Mouse (Mus musculus): ENCODE measurements around the gene Fzr1. TPM values are rescaled to one million over a fixed set of nuclear protein-coding genes. Genes with fewer than 3 reads are reported as not detected.

The Fzr1 gene
- polyA plus RNA-seq, 1 experiment from 2014 or later: 51.4 TPM

- Histone ChIP-seq H3K9ac (ENCODE audit: low read length) (peak overlapping the region; percentile 51), H3K36me3 (ENCODE audit: control insufficient read depth, insufficient read depth, low read length) (0 out of 2 replicates have a peak, but pooled peaks cover 3% of the 10 kb centered on the region), H3K27me3 (ENCODE audit: control insufficient read depth, insufficient read depth, low read length) (no peaks in the 10 kb centered on the region), H3K4me2 (replicated peaks; ENCODE audit: low read depth) (peak overlapping the region; percentile 54), H3K9me3 (ENCODE audit: control insufficient read depth, low read length) (no peaks in the 10 kb centered on the region), H3K4me1 (replicated peaks; ENCODE audit: control insufficient read depth, insufficient read depth) (peaks cover 19% of the 10 kb centered on the region), H3K4me3 (ENCODE audit: low read depth, low read length) (peak overlapping the region; percentile 27), H3K27ac (replicated peaks) (peak overlapping the region; percentile 86)
- ATAC-seq (ENCODE audit: low FRiP score, low TSS enrichment) (peak; percentile 16; the same call in 1 of the 2 replicates), DNase-seq (ENCODE audit: low spot score) (no peak)
- 44% methylated on average over 12 of the region's 12 CpGs for WGBS
- no peak for TF ChIP-seq EP300 (optimal IDR thresholded peaks at IDR 0.05)
These were observed 39.2 kb upstream of the Fzr1 start for GRCm38 (mm10) chr10:81417227-81418215.

GRCm38 (mm10) chr10:81416581-81417226 is 38.4 kb upstream of the Fzr1 start:
- Histone ChIP-seq H3K4me2 (replicated peaks; ENCODE audit: low read depth) (peak overlapping the region; percentile 54), H3K27me3 (ENCODE audit: control insufficient read depth, insufficient read depth, low read length) (no peaks in the 10 kb centered on the region), H3K27ac (replicated peaks) (peak overlapping the region; percentile 86), H3K36me3 (ENCODE audit: control insufficient read depth, insufficient read depth, low read length) (0 out of 2 replicates have a peak, but pooled peaks cover 3% of the 10 kb centered on the region), H3K4me1 (replicated peaks; ENCODE audit: control insufficient read depth, insufficient read depth) (peaks cover 27% of the 10 kb centered on the region), H3K4me3 (ENCODE audit: low read depth, low read length) (peak overlapping the region; percentile 27), H3K9ac (ENCODE audit: low read length) (peak overlapping the region; percentile 51), H3K9me3 (ENCODE audit: control insufficient read depth, low read length) (no peaks in the 10 kb centered on the region)
- DNase-seq (ENCODE audit: low spot score) (peak; percentile 80), ATAC-seq (ENCODE audit: low FRiP score, low TSS enrichment) (peak; percentile 67)
- 2% methylated on average over 20 of the region's 26 CpGs for WGBS
- TF ChIP-seq EP300 (optimal IDR thresholded peaks at IDR 0.05) (no peak), CTCF (IDR thresholded peaks at IDR 0.05; ENCODE audit: low read depth) (peak; percentile 77)

- Histone ChIP-seq H3K9me3 (ENCODE audit: control insufficient read depth, low read length) (no peaks in the 10 kb centered on the region), H3K36me3 (ENCODE audit: control insufficient read depth, insufficient read depth, low read length) (0 out of 2 replicates have a peak, but pooled peaks cover 3% of the 10 kb centered on the region), H3K4me1 (replicated peaks; ENCODE audit: control insufficient read depth, insufficient read depth) (peaks cover 30% of the 10 kb centered on the region), H3K4me3 (ENCODE audit: low read depth, low read length) (no peak overlapping the region), H3K27ac (replicated peaks) (peak overlapping the region; percentile 61), H3K9ac (ENCODE audit: low read length) (no peak overlapping the region; the same call in 1 of the 2 replicates), H3K27me3 (ENCODE audit: control insufficient read depth, insufficient read depth, low read length) (no peaks in the 10 kb centered on the region), H3K4me2 (replicated peaks; ENCODE audit: low read depth) (no peak overlapping the region)
- no peak for TF ChIP-seq CTCF (IDR thresholded peaks at IDR 0.05; ENCODE audit: low read depth)
- no peak for TF ChIP-seq EP300 (optimal IDR thresholded peaks at IDR 0.05)
- WGBS: 57% methylated on average over 17 of the region's 17 CpGs
- DNase-seq (ENCODE audit: low spot score) (no peak), ATAC-seq (ENCODE audit: low FRiP score, low TSS enrichment) (no peak)
These were observed 37.4 kb upstream of the Fzr1 start for GRCm38 (mm10) chr10:81415549-81416310.

GRCm38 (mm10) chr10:81415146-81415545 is 36.8 kb upstream of the Fzr1 start:
- DNase-seq (ENCODE audit: low spot score): no peak
- Histone ChIP-seq H3K4me3 (ENCODE audit: low read depth, low read length) (no peak overlapping the region), H3K9ac (ENCODE audit: low read length) (no peak overlapping the region; the same call in 1 of the 2 replicates), H3K4me1 (replicated peaks; ENCODE audit: control insufficient read depth, insufficient read depth) (peaks cover 30% of the 10 kb centered on the region), H3K27ac (replicated peaks) (peak overlapping the region; percentile 61), H3K27me3 (ENCODE audit: control insufficient read depth, insufficient read depth, low read length) (no peaks in the 10 kb centered on the region), H3K36me3 (ENCODE audit: control insufficient read depth, insufficient read depth, low read length) (0 out of 2 replicates have a peak, but pooled peaks cover 5% of the 10 kb centered on the region), H3K9me3 (ENCODE audit: control insufficient read depth, low read length) (no peaks in the 10 kb centered on the region), H3K4me2 (replicated peaks; ENCODE audit: low read depth) (no peak overlapping the region)
- TF ChIP-seq EP300 (optimal IDR thresholded peaks at IDR 0.05) (no peak), CTCF (IDR thresholded peaks at IDR 0.05; ENCODE audit: low read depth) (no peak)
- ATAC-seq (ENCODE audit: low FRiP score, low TSS enrichment): no peak
- WGBS: 72% methylated on average over 5 of the region's 5 CpGs

GRCm38 (mm10) chr10:81414682-81415081 is 36.4 kb upstream of the Fzr1 start:
- DNase-seq (ENCODE audit: low spot score): peak; percentile 74
- Histone ChIP-seq H3K4me1 (replicated peaks; ENCODE audit: control insufficient read depth, insufficient read depth) (peaks cover 30% of the 10 kb centered on the region), H3K9ac (ENCODE audit: low read length) (no peak overlapping the region), H3K4me3 (ENCODE audit: low read depth, low read length) (no peak overlapping the region), H3K9me3 (ENCODE audit: control insufficient read depth, low read length) (no peaks in the 10 kb centered on the region), H3K36me3 (ENCODE audit: control insufficient read depth, insufficient read depth, low read length) (0 out of 2 replicates have a peak, but pooled peaks cover 5% of the 10 kb centered on the region), H3K4me2 (replicated peaks; ENCODE audit: low read depth) (peak overlapping the region; percentile 44; the same call in 1 of the 2 replicates), H3K27ac (replicated peaks) (peak overlapping the region; percentile 93), H3K27me3 (ENCODE audit: control insufficient read depth, insufficient read depth, low read length) (no peaks in the 10 kb centered on the region)
- TF ChIP-seq EP300 (optimal IDR thresholded peaks at IDR 0.05) (no peak), CTCF (IDR thresholded peaks at IDR 0.05; ENCODE audit: low read depth) (no peak)
- ATAC-seq (ENCODE audit: low FRiP score, low TSS enrichment): no peak

All from stomach, postnatal 0 days (tissue).